Mouse (Mus musculus) kidney, adult 2 months (tissue): ENCODE measurements around the gene Gm47841. TPM values are rescaled to one million over a fixed set of nuclear protein-coding genes. Genes with fewer than 3 reads are reported as not detected.
A peak's percentile ranks its signal among the peaks of the same experiment; 100 is the strongest.

Experiments used
- DNase-seq: peaks from one replicate; pipeline ENCODE4 v3.0.0; 2021
- H3K27ac ChIP-seq: fragments of 200-500 bp; 2 replicates; pipeline ENCODE4 v1.5.1; 2012; ENCODE audit warnings: low read depth, low read length, control low read depth, inconsistent platforms; ENCODE audit not compliant: insufficient read depth
- H3K27me3 ChIP-seq: fragments of 200-500 bp; replicated peaks from 2 replicates; pipeline ENCODE4 v1.6.1; 2012; ENCODE audit warnings: mild to moderate bottlenecking, moderate library complexity, low read length, inconsistent platforms; ENCODE audit not compliant: control insufficient read depth, insufficient read depth
- H3K36me3 ChIP-seq: fragments of 200-500 bp; 2 replicates; pipeline ENCODE4 v1.6.1; 2012; ENCODE audit warnings: mild to moderate bottlenecking, moderate library complexity, low read length, inconsistent platforms; ENCODE audit not compliant: control insufficient read depth, insufficient read depth
- H3K4me1 ChIP-seq: fragments of 200-500 bp; 2 replicates; pipeline ENCODE4 v1.6.1; 2011; ENCODE audit warnings: low read length; ENCODE audit not compliant: control insufficient read depth, insufficient read depth
- H3K4me3 ChIP-seq: fragments of 200-500 bp; 2 replicates; pipeline ENCODE4 v1.5.1; 2011; ENCODE audit warnings: mild to moderate bottlenecking, low read depth, low read length, control low read depth; ENCODE audit not compliant: insufficient read depth
- CTCF ChIP-seq: fragments of 200-500 bp; conservative IDR thresholded peaks from 2 replicates; pipeline ENCODE4 v1.5.1; 2011; ENCODE audit warnings: low read depth, mild to moderate bottlenecking, control low read depth, low read length, moderate library complexity, mixed read lengths; ENCODE audit not compliant: insufficient read depth, insufficient read length
- POLR2A ChIP-seq: fragments of 200-500 bp; IDR thresholded peaks from one replicate; pipeline ENCODE4 v1.6.1; 2011; ENCODE audit warnings: low read depth, low read length, control low read depth
- WGBS: fragments of 180-500 bp; shearing (Covaris S2); methylation state at CpG from one replicate; pipeline ENCODE4 v1.1.7; 2018; 5-methylcytosine and 5-hydroxymethylcytosine counted together
- polyA plus RNA-seq: library from polyadenylated mRNA; depleted of rRNA; stranded (reverse); fragments of >200 nt; gene quantifications from 2 replicates; pipeline ENCODE4 v1.2.3, GENCODE M21; 2012; rRNA removed

Gm47841 gene
- polyA plus RNA-seq, 1 experiment, result not detected

DNA sequence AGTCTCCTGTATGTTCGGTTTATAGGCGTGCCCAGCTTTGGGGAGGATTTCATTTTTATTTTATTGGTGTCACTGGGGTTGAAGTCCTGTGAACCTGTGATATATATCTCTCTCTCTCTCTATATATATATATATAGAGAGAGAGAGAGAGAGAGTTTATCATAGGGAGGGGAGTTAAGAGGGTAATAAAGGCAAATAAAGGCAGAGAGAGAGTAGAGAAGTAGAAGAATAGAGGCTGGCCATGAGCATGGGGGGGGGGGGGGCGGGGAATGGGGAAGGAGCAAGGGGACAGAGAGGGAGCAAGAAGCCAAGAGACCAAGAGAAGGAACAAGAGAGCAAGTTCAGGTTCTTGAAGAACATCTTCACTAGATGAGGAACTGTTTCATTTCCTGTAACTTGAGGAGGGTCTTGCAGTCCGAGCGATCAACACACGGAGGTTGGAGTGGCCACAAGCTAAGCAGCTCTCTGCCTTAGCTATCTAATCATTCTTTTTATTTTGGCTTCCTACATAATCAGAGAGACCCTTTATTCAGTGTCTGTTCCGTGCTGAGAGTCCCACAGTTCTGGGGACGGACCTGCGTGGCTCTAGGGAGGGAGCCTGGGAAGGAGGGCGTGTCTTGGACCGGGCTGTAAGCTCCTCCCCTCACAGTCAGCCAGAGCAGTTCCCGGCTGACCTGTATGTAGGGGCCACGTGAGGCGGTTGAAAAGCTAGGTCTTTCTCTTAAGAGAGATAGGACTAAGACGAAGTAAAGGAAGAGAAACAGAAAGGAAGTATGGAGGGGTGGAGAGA is 40.8 kb downstream of the Gm47841 start:
- Histone ChIP-seq H3K4me3 (peak overlapping the region; percentile 49), H3K27me3 (no peaks in the 10 kb centered on the region), H3K4me1 (no peaks in the 10 kb centered on the region), H3K36me3 (no peaks in the 10 kb centered on the region), H3K27ac (no peak overlapping the region)
- TF ChIP-seq CTCF, result no peak
- no peak for TF ChIP-seq POLR2A
- DNase-seq, result peak; percentile 68
- WGBS, result 13% methylated on average over 15 of the region's 15 CpGs

DNA sequence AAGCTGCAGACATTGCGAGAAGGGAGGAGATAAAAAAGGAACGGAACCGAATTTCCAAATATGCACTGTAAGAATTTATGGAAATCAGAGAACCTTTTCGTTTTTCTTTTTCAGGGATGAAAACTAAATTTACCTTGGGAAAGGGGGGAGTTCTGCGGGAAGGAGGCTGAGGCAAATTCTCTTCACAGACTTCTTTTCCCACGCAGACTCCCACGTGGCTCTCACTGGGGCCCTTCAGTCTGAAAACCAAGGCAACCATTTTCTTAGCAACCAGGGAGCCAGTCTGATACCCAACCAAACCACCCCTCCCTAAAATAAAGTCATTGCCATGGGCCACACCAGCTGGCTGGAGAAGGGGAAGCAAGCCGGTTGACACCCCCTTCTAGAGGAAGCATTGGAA is 41.5 kb downstream of the Gm47841 start:
- DNase-seq, result no peak

DNA sequence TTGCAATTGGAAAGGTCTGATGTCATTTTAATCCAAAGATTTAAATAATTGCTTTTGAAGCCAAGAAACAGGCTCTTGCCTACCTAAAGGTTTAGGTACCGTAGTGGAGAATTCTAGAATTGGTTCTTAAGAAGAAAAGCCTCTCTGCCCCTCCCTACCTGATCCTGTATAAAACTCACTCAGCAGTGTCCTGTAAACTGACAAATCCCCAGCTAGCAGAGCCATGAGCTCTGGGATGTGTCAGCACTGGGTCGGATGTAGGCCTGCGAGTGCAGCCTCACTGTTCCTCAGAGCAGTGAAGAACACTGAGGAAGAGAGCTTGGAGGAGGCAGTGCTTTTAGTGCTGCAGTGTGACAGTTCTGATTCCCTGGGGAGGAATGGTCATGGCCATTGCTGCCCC is 42.7 kb downstream of the Gm47841 start:
- DNase-seq, result no peak
- WGBS, result 83% methylated on average over 3 of the region's 3 CpGs
- Histone ChIP-seq H3K27ac (no peak overlapping the region), H3K4me1 (no peaks in the 10 kb centered on the region), H3K27me3 (no peaks in the 10 kb centered on the region), H3K4me3 (no peak overlapping the region), H3K36me3 (no peaks in the 10 kb centered on the region)
- TF ChIP-seq CTCF (no peak), POLR2A (no peak)

More for the DNA sequence above, 41.5 kb downstream of the Gm47841 start:
- Histone ChIP-seq H3K4me1 (no peaks in the 10 kb centered on the region), H3K36me3 (no peaks in the 10 kb centered on the region), H3K27me3 (no peaks in the 10 kb centered on the region), H3K4me3 (no peak overlapping the region), H3K27ac (no peak overlapping the region)
- no peak for TF ChIP-seq POLR2A
- no peak for TF ChIP-seq CTCF
- WGBS, result 84% methylated on average over 8 of the region's 8 CpGs

DNA sequence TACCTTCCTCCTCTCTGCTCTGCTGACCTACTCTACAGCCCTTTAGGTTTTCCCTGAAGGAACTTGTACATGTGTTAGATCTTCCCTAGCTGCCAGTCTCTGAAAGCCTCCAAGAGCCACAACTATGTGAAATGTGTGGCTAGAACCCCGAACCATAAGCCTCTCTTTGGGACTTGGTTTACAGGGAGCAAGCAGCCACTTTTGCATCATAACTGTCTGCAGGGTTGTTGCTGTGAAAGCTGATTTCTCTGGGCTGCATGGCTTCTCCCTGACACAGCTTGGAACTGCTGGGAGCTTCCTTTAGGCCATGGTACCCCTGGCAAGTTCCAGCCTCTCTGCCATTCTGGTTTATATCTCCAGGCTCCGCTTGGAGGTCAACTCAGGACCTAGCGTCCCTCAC is 44.7 kb downstream of the Gm47841 start:
- Histone ChIP-seq H3K4me1 (no peaks in the 10 kb centered on the region), H3K27me3 (no peaks in the 10 kb centered on the region), H3K36me3 (no peaks in the 10 kb centered on the region), H3K4me3 (no peak overlapping the region), H3K27ac (no peak overlapping the region)
- 91% methylated on average over 3 of the region's 3 CpGs for WGBS
- DNase-seq, result no peak
- no peak for TF ChIP-seq POLR2A
- no peak for TF ChIP-seq CTCF

DNA sequence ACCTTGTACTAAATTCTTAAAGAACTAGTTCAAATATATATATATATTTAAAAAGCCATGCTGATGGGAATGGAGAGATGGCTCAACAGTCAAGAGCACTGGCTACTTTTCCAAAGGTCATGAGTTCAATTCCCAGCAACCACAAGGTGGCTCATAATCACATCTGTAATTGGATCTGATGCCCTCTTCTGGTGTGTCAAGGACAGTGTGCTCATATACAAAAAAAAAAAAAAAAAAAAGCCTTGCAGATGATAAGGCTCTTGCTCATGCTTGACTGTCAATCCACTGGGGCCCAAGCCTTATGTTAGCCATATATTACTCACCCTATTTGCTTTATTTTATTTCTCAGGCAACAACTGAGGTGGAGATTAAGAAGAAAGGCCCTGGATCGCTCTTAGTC is 45.5 kb downstream of the Gm47841 start:
- H3K4me3 ChIP-seq, result no peak overlapping the region
- H3K27me3 ChIP-seq, result no peaks in the 10 kb centered on the region
- H3K36me3 ChIP-seq, result no peaks in the 10 kb centered on the region
- WGBS, result 98% methylated on average over 1 of the region's 1 CpGs
- H3K27ac ChIP-seq, result no peak overlapping the region
- TF ChIP-seq POLR2A (no peak), CTCF (no peak)
- no peak for DNase-seq
- H3K4me1 ChIP-seq, result no peaks in the 10 kb centered on the region

DNA sequence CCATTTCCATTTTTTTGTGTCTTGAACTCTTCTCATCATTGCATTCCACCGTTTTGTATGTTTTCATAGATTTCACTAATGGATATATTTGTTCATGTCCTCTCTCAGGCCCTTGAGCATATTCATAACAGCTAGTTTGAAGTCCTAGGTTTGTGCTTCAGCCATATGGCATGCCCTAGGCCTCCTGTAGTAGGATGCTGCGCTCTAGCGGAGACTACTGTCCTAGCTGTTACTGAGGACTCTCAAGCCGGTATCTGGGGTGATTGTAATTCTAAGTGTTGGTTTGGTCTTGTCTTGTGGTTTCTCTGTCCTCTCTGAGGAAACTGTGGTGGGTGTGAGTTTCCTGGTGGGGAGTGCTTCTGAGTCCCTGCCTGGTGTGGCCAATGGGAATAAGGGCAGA is 50.1 kb downstream of the Gm47841 start:
- Histone ChIP-seq H3K4me3 (no peak overlapping the region), H3K27me3 (no peaks in the 10 kb centered on the region), H3K36me3 (no peaks in the 10 kb centered on the region), H3K27ac (no peak overlapping the region), H3K4me1 (no peaks in the 10 kb centered on the region)
- peak; percentile 62 for TF ChIP-seq CTCF
- no peak for TF ChIP-seq POLR2A
- 55% methylated on average over 4 of the region's 4 CpGs for WGBS
- DNase-seq, result peak; percentile 20

Other genes starting within 250 kb of the Gm47841 start
- 0.45 TPM in 2 replicates for gene Scn8a, start 177.5 kb downstream of the Gm47841 start, polyA plus RNA-seq
- gene Fignl2, start 31.2 kb upstream of the Gm47841 start, polyA plus RNA-seq, result 8.6 and 9.6 TPM in 2 replicates
- gene Ankrd33, start 68.4 kb upstream of the Gm47841 start, polyA plus RNA-seq, result not detected in 2 replicates
- 33.4 and 34.1 TPM in 2 replicates for gene Acvrl1, start 81.1 kb upstream of the Gm47841 start, polyA plus RNA-seq
- gene Acvr1b, start 126.7 kb upstream of the Gm47841 start, polyA plus RNA-seq, result 37.0 and 37.2 TPM in 2 replicates
- gene Grasp, start 176.8 kb upstream of the Gm47841 start, polyA plus RNA-seq, result 6.2 and 7.0 TPM in 2 replicates
- gene Nr4a1, start 206.9 kb upstream of the Gm47841 start, polyA plus RNA-seq, result 4.9 and 5.7 TPM in 2 replicates
- 46.1 and 48.7 TPM in 2 replicates for gene Atg101, start 236.9 kb upstream of the Gm47841 start, polyA plus RNA-seq
- 0.13 and 0.37 TPM in 2 replicates for gene 6030408B16Rik, start 245.8 kb upstream of the Gm47841 start, polyA plus RNA-seq